Mouse (Mus musculus): Measurements from ENCODE around the gene Haghl. TPM values are rescaled to one million over a fixed set of nuclear protein-coding genes. Genes with fewer than 3 reads are reported as not detected.
"Not testable (repeated sequence)": the region's sequence is repeated elsewhere in the genome, so short reads cannot be mapped to it uniquely, and the experiment has no call there.

The Haghl gene
- polyA plus RNA-seq, 1 experiment: 47.3 TPM

DNA sequence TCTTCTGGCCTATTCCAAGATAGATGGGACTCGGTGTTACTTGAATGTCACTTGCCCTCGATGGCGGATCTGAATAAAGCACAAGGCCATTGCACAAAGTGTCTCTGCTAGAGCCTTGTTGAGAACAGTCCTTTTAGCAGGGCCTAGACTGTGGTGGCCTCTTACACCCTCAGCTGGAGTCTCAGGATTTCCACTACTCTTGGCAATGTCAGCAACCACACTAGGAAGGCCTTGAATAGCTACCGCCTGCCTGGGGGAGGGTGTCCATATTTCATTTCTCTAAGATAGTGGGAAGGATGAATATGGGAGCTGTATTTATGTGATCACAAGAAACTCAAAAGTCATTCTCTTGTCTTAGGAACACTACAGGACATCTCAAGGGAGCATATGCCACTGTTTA lies 37.2 kb downstream of the Haghl start:
- DNase-seq (ENCODE audit: low read depth): no peak

DNA sequence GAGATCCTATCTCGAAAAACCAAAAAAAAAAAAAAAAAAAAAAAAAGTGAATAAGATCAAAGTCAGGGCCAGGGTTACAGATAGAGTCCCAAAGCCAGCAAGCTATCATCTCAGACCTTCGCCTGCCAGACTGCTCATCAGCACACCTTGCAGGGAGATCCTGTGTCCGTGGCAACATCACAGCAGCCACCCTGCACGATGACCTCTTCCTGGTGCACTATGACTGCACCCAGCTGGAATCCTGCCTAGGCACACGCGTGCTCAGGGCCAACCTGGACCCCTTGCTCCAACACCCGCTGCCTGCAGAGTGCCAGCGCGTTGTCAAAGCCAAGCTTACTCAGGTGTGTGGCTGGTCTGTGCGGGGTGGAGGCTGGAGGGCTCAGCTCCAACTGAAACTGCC lies 41.2 kb downstream of the Haghl start:
- DNase-seq (ENCODE audit: low read depth): no peak

DNA sequence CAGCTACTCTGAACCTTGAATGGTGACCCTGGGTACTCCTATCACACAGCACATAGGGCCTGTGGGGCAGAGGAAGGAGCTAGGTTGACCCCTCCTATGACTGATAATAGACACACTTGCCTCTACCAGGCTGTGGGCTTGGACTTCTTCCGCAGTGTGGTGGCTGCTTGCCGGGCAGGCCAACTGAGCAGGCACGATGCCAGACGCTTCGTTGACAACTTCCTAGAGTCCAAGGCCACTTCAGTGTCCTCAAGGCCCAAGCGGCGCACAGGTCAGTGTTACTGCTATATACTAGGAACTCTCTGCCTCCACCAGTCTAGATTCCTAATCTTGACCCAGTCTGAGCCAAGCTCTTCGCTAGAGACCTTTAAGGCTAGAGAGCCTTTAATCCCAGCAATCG lies 41.6 kb downstream of the Haghl start:
- no peak for DNase-seq (ENCODE audit: low read depth)

DNA sequence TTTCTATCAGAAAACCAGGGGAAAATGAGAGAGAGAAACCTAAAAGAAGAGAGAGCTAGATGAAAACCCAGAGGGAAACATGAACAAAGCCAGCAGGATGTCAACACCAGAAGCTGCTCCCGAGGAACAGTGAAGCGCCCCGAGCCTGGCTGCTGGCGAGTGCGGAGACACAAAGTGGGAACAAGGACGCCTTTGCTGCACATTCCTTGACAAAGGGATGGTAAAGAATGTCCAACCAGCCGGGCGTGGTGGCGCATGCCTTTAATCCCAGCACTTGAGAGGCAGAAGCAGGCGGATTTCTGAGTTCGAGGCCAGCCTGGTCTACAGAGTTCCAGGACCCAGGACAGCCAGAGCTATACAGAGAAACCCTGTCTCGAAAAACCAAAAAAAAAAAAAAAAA lies 44.0 kb downstream of the Haghl start:
- not testable (repeated sequence) for DNase-seq (ENCODE audit: low read depth)

DNA sequence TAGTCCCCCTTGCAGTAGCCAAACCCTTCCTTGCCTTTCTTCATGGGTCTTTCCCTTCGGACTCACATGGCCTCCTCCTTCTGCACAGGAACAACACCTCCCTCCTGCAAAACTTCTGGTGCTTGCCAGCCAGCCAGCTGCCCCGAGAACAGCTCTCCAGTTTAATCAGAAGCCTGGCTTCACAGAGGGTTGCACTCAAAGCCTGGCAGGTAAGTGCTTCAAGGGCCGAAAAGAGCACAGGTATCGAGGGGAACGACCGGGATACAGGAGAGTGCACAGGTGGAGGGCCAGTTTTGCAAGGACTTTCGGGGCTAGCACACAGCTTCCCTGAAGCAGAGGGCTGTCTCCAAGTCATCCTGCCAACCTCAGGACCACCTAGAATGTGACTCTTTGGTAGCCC lies 46.6 kb downstream of the Haghl start:
- DNase-seq (ENCODE audit: low read depth): no peak

DNA sequence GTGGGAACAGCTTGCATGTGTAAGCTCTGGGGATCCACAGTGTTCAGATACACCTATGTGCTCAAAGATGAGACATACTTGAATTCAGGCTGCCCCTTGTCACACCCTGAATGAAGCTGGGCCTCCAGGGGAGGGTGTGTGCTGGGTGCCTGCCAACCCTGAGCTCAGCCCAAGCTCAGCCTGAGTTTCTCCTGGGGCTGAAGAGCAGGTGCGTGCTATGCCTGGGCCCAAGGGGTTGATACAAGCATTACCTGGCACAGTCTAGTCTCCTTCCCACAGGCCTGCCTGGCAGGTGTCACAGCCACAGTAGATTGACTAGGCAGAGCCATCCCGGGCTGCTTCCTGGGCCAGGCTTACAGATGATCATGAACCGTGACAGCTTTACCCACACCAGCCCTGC lies 49.7 kb downstream of the Haghl start, which contains the start of gene Mslnl:
Gene Mslnl, plus strand, starts transcription at position 298 of the 400 bp plus-strand sequence.
- DNase-seq (ENCODE audit: low read depth): no peak

DNA sequence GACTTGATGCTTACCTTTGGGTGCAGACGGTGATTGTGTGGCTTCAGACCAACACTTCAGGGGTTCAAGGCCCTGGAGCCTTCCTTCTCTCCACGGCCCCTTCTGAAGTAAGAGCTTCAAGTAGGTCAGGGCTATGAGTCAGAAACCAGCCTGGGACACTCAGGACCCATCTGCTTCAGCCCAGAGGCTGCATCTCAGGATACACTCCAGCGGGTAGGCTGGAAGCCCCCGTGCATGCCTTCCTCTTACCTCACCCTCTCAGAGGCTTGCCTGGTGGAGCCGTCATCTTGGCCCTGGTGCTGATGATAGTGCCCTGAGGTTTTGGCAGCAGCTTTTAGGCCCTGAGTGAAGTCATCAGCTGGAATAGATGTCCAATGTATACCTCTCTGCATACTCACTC lies 50.2 kb downstream of the Haghl start:
- no peak for DNase-seq (ENCODE audit: low read depth)

DNA sequence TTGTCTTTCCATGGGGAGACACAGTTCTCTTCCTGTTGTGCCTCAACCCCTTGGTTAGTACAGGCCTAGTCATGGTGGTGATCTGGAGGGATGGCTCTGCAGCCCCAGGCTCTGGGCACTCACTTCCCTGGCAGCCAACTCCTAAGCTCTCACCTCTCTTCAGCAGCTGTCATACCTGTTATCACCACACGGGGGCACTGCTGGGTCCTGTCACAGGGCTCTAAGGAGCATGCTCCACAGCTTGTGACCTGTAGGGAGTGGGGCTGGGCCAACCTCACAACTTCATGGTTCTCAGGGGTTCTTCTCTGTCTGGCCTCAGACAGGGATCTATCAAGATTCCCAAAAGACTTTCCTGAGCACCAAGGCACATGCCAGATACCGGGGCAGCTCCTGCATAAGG lies 53.4 kb downstream of the Haghl start:
- DNase-seq (ENCODE audit: low read depth): peak; percentile 22

Other genes starting within 250 kb of the Haghl start
- gene Sox8, start 215.0 kb downstream of the Haghl start, polyA plus RNA-seq (2012; rRNA removed): 1.0 and 1.2 TPM in 2 replicates
- gene Lmf1, start 206.6 kb downstream of the Haghl start, polyA plus RNA-seq (2012; rRNA removed): 23.3 and 24.8 TPM in 2 replicates
- not detected in 2 replicates for gene Gng13, start 68.5 kb downstream of the Haghl start, polyA plus RNA-seq (2012; rRNA removed)
- gene Chtf18, start 58.3 kb downstream of the Haghl start, polyA plus RNA-seq (2012; rRNA removed): 2.6 and 2.9 TPM in 2 replicates
- 25.8 and 28.8 TPM in 2 replicates for gene Rpusd1, start 58.0 kb downstream of the Haghl start, polyA plus RNA-seq (2012; rRNA removed)
- 0.36 and 0.38 TPM in 2 replicates for gene Mslnl, start 49.6 kb downstream of the Haghl start, polyA plus RNA-seq (2012; rRNA removed)
- gene Msln, start 31.3 kb downstream of the Haghl start, polyA plus RNA-seq (2012; rRNA removed): 17.7 and 34.7 TPM in 2 replicates
- gene Narfl, start 11.9 kb downstream of the Haghl start, polyA plus RNA-seq (2012; rRNA removed): 19.1 and 23.9 TPM in 2 replicates
- gene Ccdc78, start 907 bp upstream of the Haghl start, polyA plus RNA-seq (2012; rRNA removed): 0.29 and 0.30 TPM in 2 replicates
- gene Fam173a, start 7.2 kb upstream of the Haghl start, polyA plus RNA-seq (2012; rRNA removed): 105 and 133 TPM in 2 replicates
- gene AC134908.4, start 10.0 kb upstream of the Haghl start, polyA plus RNA-seq (2012; rRNA removed): 0.23 TPM in 1 of 2 replicates, not detected in the other
- gene Metrn, start 11.5 kb upstream of the Haghl start, polyA plus RNA-seq (2012; rRNA removed): 22.2 and 31.4 TPM in 2 replicates
- 0.58 and 0.81 TPM in 2 replicates for gene Fbxl16, start 23.4 kb upstream of the Haghl start, polyA plus RNA-seq (2012; rRNA removed)
- 32.1 and 36.4 TPM in 2 replicates for gene Wdr24, start 38.0 kb upstream of the Haghl start, polyA plus RNA-seq (2012; rRNA removed)
- 91.2 and 94.5 TPM in 2 replicates for gene Jmjd8, start 43.2 kb upstream of the Haghl start, polyA plus RNA-seq (2012; rRNA removed)
- 219 and 228 TPM in 2 replicates for gene Stub1, start 47.7 kb upstream of the Haghl start, polyA plus RNA-seq (2012; rRNA removed)
- 129 and 138 TPM in 2 replicates for gene Rhbdl1, start 51.6 kb upstream of the Haghl start, polyA plus RNA-seq (2012; rRNA removed)
- 47.4 and 55.8 TPM in 2 replicates for gene Gm20683, start 56.1 kb upstream of the Haghl start, polyA plus RNA-seq (2012; rRNA removed)
- gene Rhot2, start 59.2 kb upstream of the Haghl start, polyA plus RNA-seq (2012; rRNA removed): 54.0 and 60.0 TPM in 2 replicates
- 27.1 and 35.9 TPM in 2 replicates for gene Wdr90, start 75.8 kb upstream of the Haghl start, polyA plus RNA-seq (2012; rRNA removed)
- 58.8 and 61.7 TPM in 2 replicates for gene Mcrip2, start 83.1 kb upstream of the Haghl start, polyA plus RNA-seq (2012; rRNA removed)
- 89.7 and 105 TPM in 2 replicates for gene Mettl26, start 89.4 kb upstream of the Haghl start, polyA plus RNA-seq (2012; rRNA removed)
- 0.95 and 1.1 TPM in 2 replicates for gene Wfikkn1, start 95.2 kb upstream of the Haghl start, polyA plus RNA-seq (2012; rRNA removed)
- 49.5 and 51.3 TPM in 2 replicates for gene Rab40c, start 134.1 kb upstream of the Haghl start, polyA plus RNA-seq (2012; rRNA removed)
- gene Pigq, start 159.3 kb upstream of the Haghl start, polyA plus RNA-seq (2012; rRNA removed): 122 and 144 TPM in 2 replicates
- 7.0 and 12.9 TPM in 2 replicates for gene Nhlrc4, start 159.3 kb upstream of the Haghl start, polyA plus RNA-seq (2012; rRNA removed)
- 2.4 TPM in 2 replicates for gene A930017K11Rik, start 166.9 kb upstream of the Haghl start, polyA plus RNA-seq (2012; rRNA removed)
- 27.6 and 28.1 TPM in 2 replicates for gene Capn15, start 200.1 kb upstream of the Haghl start, polyA plus RNA-seq (2012; rRNA removed)

Measured in gonadal fat pad, adult 2 months (tissue).